Mouse (Mus musculus): ENCODE data around the gene Rgs7bp.

- TF ChIP-seq CTCF (IDR thresholded peaks at IDR 0.05; ENCODE audit: low read depth, low read length) (no peak), GATA1 (IDR thresholded peaks at IDR 0.05; ENCODE audit: borderline replicate concordance, low read length) (no peak)
These were observed 195 bp upstream of the Rgs7bp start for GRCm38 (mm10) chr13:105054941-105055309.

All from G1E (cell line).